Comparison of ENCODE assay signal across 10 mouse cellular contexts in genomic region chr9:120547026-120547668, GRCm38 (mm10). TPM values are rescaled to one million over a fixed set of nuclear protein-coding genes. Genes with fewer than 3 reads are reported as not detected.
DNase-seq lines count a peak whose midpoint lies in the region; ATAC-seq and TF ChIP-seq lines count a peak whose summit lies in the region.
"Had no signal": no experiment of that assay in that cellular context is flagged by ENCODE, and none has a peak within 500 bp of the region (broad histone marks: within the 10 kb centered on the region; RNA-seq: fewer than 3 reads in every experiment).

No protein-coding gene starts in this region.

- WGBS in forebrain, embryonic 12.5 days = 33% methylated on average over 16 of the region's 16 CpGs
- 37% methylated on average over 16 of the region's 16 CpGs for WGBS in forebrain, embryonic 15.5 days

- no peak overlapping the region for H3K9ac ChIP-seq in forebrain, embryonic 12.5 days
- H3K9ac ChIP-seq in forebrain, embryonic 15.5 days (replicated peaks) = no peak overlapping the region

- peak overlapping the region; percentile 3; the same call in 1 of the 2 replicates for H3K4me2 ChIP-seq in forebrain, embryonic 12.5 days
- H3K4me2 ChIP-seq in forebrain, embryonic 15.5 days (replicated peaks) = no peak overlapping the region

- no peak overlapping the region for H3K27ac ChIP-seq in forebrain, embryonic 12.5 days
- H3K27ac ChIP-seq in forebrain, embryonic 15.5 days (replicated peaks) = no peak overlapping the region
- H3K27ac ChIP-seq in layer of hippocampus, adult 2 months = no peak overlapping the region
- H3K27ac ChIP-seq: macrophage had no signal

- peak; percentile 30 for DNase-seq in 3134 (ENCODE audit: extremely low read depth, insufficient read length, low spot score)
- DNase-seq in induced T-regulatory cell, adult 2 months (ENCODE audit: low read depth) = peak; percentile 6
- peak; percentile 14 for DNase-seq in lung, postnatal 10 days
- no peak for DNase-seq in layer of hippocampus, adult 2 months (ENCODE audit: low spot score in 2 of 2)
- DNase-seq in layer of hippocampus, adult 9-11 months = no peak
- DNase-seq in right cerebral cortex, postnatal 10 days (ENCODE audit: low spot score in 2 of 2) = no peak

- no peaks in the 10 kb centered on the region; the same call in 1 of the 2 replicates for H3K4me1 ChIP-seq in forebrain, embryonic 12.5 days
- H3K4me1 ChIP-seq in forebrain, embryonic 15.5 days = no peaks in the 10 kb centered on the region

- no peak for ATAC-seq in forebrain, embryonic 12.5 days (ENCODE audit: low FRiP score)
- ATAC-seq in forebrain, embryonic 15.5 days (replicated peaks) = no peak

- TF ChIP-seq CTCF in layer of hippocampus, adult 2 months (conservative IDR thresholded peaks at IDR 0.05) = no peak

- H3K4me3 ChIP-seq in forebrain, embryonic 12.5 days (replicated peaks) = no peak overlapping the region
- no peak overlapping the region for H3K4me3 ChIP-seq in forebrain, embryonic 15.5 days
- H3K4me3 ChIP-seq in layer of hippocampus, adult 2 months = no peak overlapping the region

- H3K27me3 ChIP-seq in forebrain, embryonic 12.5 days = peaks cover 10% of the 10 kb centered on the region; the same call in 1 of the 2 replicates
- no peaks in the 10 kb centered on the region for H3K27me3 ChIP-seq in forebrain, embryonic 15.5 days

- H3K9me3 ChIP-seq in forebrain, embryonic 12.5 days = no peaks in the 10 kb centered on the region
- no peaks in the 10 kb centered on the region for H3K9me3 ChIP-seq in forebrain, embryonic 15.5 days

- no peaks in the 10 kb centered on the region for H3K36me3 ChIP-seq in forebrain, embryonic 12.5 days (replicated peaks)
- no peaks in the 10 kb centered on the region for H3K36me3 ChIP-seq in forebrain, embryonic 15.5 days

RNA-seq across cellular contexts. Expression of gene Entpd3, which starts 7.5 kb away (rescaled TPM):
- polyA plus RNA-seq in forebrain, embryonic 12.5 days (2016; fragmentation: Nextera tagmentation; extraction: Ambion mirVana) = 0.23 and 0.36 TPM in 2 replicates
- polyA plus RNA-seq in forebrain, embryonic 15.5 days (2015; fragmentation: Nextera tagmentation; extraction: Ambion mirVana) = 1.5 and 1.9 TPM in 2 replicates
- 1 to 10 TPM; 7.6 to 7.7 TPM for total RNA-seq in layer of hippocampus, adult 2 months (2021)
- total RNA-seq: gastrocnemius, adult 18-20 months had no signal
- polyA plus RNA-seq: macrophage had no signal

RNA-seq across cellular contexts. Expression of gene Rpl14, which starts 24.1 kb away (rescaled TPM):
- 610 and 612 TPM in 2 replicates for polyA plus RNA-seq in forebrain, embryonic 12.5 days (2016; fragmentation: Nextera tagmentation; extraction: Ambion mirVana)
- polyA plus RNA-seq in forebrain, embryonic 15.5 days (2015; fragmentation: Nextera tagmentation; extraction: Ambion mirVana) = 406 and 432 TPM in 2 replicates
- 100 to 1,000 TPM; 318 to 323 TPM for total RNA-seq in layer of hippocampus, adult 2 months (2021)

RNA-seq across cellular contexts. Expression of gene Eif1b, which starts 55.1 kb away (rescaled TPM):
- polyA plus RNA-seq in forebrain, embryonic 12.5 days (2016; fragmentation: Nextera tagmentation; extraction: Ambion mirVana) = 407 and 434 TPM in 2 replicates
- 495 and 511 TPM in 2 replicates for polyA plus RNA-seq in forebrain, embryonic 15.5 days (2015; fragmentation: Nextera tagmentation; extraction: Ambion mirVana)
- 100 to 1,000 TPM; 203 to 206 TPM for total RNA-seq in layer of hippocampus, adult 2 months (2021)

Comparison
In these comparisons a context has a peak if more than half of its experiments do, and no peak if none do; other contexts are left out.
1. DNase-seq: peak in 3134 (single experiment), induced T-regulatory cell, adult 2 months (single experiment) and lung, postnatal 10 days (single experiment); none in layer of hippocampus, adult 2 months (0 of 2), layer of hippocampus, adult 9-11 months (single experiment) and right cerebral cortex, postnatal 10 days (0 of 2).